Mouse (Mus musculus) E14TG2a.4 (cell line): Measurements from ENCODE around the gene Pou2f2.

Experiments
- H3K27me3 ChIP-seq: 2 replicates; pipeline ENCODE4 v1.6.1; 2014; ENCODE audit warnings: low read length, control low read depth; ENCODE audit not compliant: insufficient read depth
- H3K36me3 ChIP-seq: 2 replicates; pipeline ENCODE4 v1.6.1; 2014; ENCODE audit warnings: low read length, control low read depth; ENCODE audit not compliant: insufficient read depth
- H3K4me1 ChIP-seq: replicated peaks from 2 replicates; pipeline ENCODE4 v1.6.1; 2014; ENCODE audit warnings: low read depth, low read length, control low read depth
- H3K4me3 ChIP-seq: replicated peaks from 2 replicates; pipeline ENCODE4 v1.5.1; 2014; ENCODE audit warnings: mild to moderate bottlenecking, low read length
- H3K9me3 ChIP-seq: 2 replicates; pipeline ENCODE4 v1.6.1; 2014; ENCODE audit warnings: low read length, control low read depth
- CTCF ChIP-seq: conservative IDR thresholded peaks from 2 replicates; pipeline ENCODE4 v1.5.1; 2014; ENCODE audit warnings: low read length
- NANOG ChIP-seq: IDR thresholded peaks from 2 replicates; pipeline ENCODE4 v1.6.1; 2014; ENCODE audit warnings: borderline replicate concordance, low read length, mixed read lengths
- POU5F1 ChIP-seq: IDR thresholded peaks from 2 replicates; pipeline ENCODE4 v1.6.1; 2014; ENCODE audit warnings: low read length, borderline replicate concordance

Pou2f2 gene

GRCm38 (mm10) chr7:25086656-25087055 lies 92.9 kb downstream of the Pou2f2 start:
- TF ChIP-seq POU5F1 = no peak
- TF ChIP-seq CTCF = peak; percentile 41
- peaks cover 47% of the 10 kb centered on the region for H3K36me3 ChIP-seq
- H3K27me3 ChIP-seq = peaks cover 8% of the 10 kb centered on the region; the same call in 1 of the 2 replicates
- no peak overlapping the region for H3K4me3 ChIP-seq
- no peaks in the 10 kb centered on the region for H3K9me3 ChIP-seq
- peaks cover 74% of the 10 kb centered on the region for H3K4me1 ChIP-seq

GRCm38 (mm10) chr7:25084621-25085020 lies 94.9 kb downstream of the Pou2f2 start:
- H3K4me1 ChIP-seq = peaks cover 89% of the 10 kb centered on the region
- H3K9me3 ChIP-seq = no peaks in the 10 kb centered on the region
- no peak for TF ChIP-seq NANOG
- no peak for TF ChIP-seq CTCF
- no peak for TF ChIP-seq POU5F1
- H3K4me3 ChIP-seq = no peak overlapping the region
- peaks cover 67% of the 10 kb centered on the region for H3K36me3 ChIP-seq
- no peaks in the 10 kb centered on the region for H3K27me3 ChIP-seq

GRCm38 (mm10) chr7:25082510-25082909 lies 97.0 kb downstream of the Pou2f2 start:
- Histone ChIP-seq H3K9me3 (no peaks in the 10 kb centered on the region), H3K27me3 (no peaks in the 10 kb centered on the region)

GRCm38 (mm10) chr7:25080431-25080830 lies 99.1 kb downstream of the Pou2f2 start:
- Histone ChIP-seq H3K4me1 (peaks cover 86% of the 10 kb centered on the region), H3K27me3 (no peaks in the 10 kb centered on the region), H3K9me3 (no peaks in the 10 kb centered on the region), H3K36me3 (peaks cover 69% of the 10 kb centered on the region), H3K4me3 (peak overlapping the region; percentile 93)
- TF ChIP-seq CTCF = no peak
- no peak for TF ChIP-seq NANOG
- no peak for TF ChIP-seq POU5F1

More at GRCm38 (mm10) chr7:25082510-25082909, 97.0 kb downstream of the Pou2f2 start:
- H3K36me3 ChIP-seq = peaks cover 78% of the 10 kb centered on the region
- no peak for TF ChIP-seq NANOG
- no peak for TF ChIP-seq POU5F1
- peak; percentile 62 for TF ChIP-seq CTCF
- H3K4me1 ChIP-seq = peaks cover 91% of the 10 kb centered on the region
- no peak overlapping the region for H3K4me3 ChIP-seq

- peak overlapping the region; percentile 93 for H3K4me3 ChIP-seq
- H3K4me1 ChIP-seq = peaks cover 86% of the 10 kb centered on the region
- no peaks in the 10 kb centered on the region for H3K9me3 ChIP-seq
- TF ChIP-seq POU5F1 (no peak), CTCF (no peak), NANOG (no peak)
- H3K36me3 ChIP-seq = peaks cover 61% of the 10 kb centered on the region
- H3K27me3 ChIP-seq = no peaks in the 10 kb centered on the region
Observed at GRCm38 (mm10) chr7:25079496-25080026, 100.0 kb downstream of the Pou2f2 start.

GRCm38 (mm10) chr7:25077414-25077755 lies 102.1 kb downstream of the Pou2f2 start:
- peaks cover 82% of the 10 kb centered on the region for H3K4me1 ChIP-seq
- H3K27me3 ChIP-seq = peaks cover 2% of the 10 kb centered on the region; the same call in 1 of the 2 replicates
- no peaks in the 10 kb centered on the region for H3K9me3 ChIP-seq
- TF ChIP-seq CTCF (no peak), POU5F1 (no peak), NANOG (no peak)
- peaks cover 39% of the 10 kb centered on the region for H3K36me3 ChIP-seq
- peak overlapping the region; percentile 93 for H3K4me3 ChIP-seq

- peaks cover 80% of the 10 kb centered on the region for H3K4me1 ChIP-seq
- H3K27me3 ChIP-seq = peaks cover 6% of the 10 kb centered on the region
- H3K4me3 ChIP-seq = peak overlapping the region; percentile 93
- no peaks in the 10 kb centered on the region for H3K9me3 ChIP-seq
- no peak for TF ChIP-seq NANOG
- no peak for TF ChIP-seq CTCF
- no peak for TF ChIP-seq POU5F1
- H3K36me3 ChIP-seq = peaks cover 33% of the 10 kb centered on the region
Observed at GRCm38 (mm10) chr7:25076663-25077413, 102.7 kb downstream of the Pou2f2 start.

GRCm38 (mm10) chr7:25076296-25076662 lies 103.2 kb downstream of the Pou2f2 start:
- Histone ChIP-seq H3K4me1 (peaks cover 77% of the 10 kb centered on the region), H3K36me3 (peaks cover 28% of the 10 kb centered on the region), H3K9me3 (no peaks in the 10 kb centered on the region), H3K4me3 (peak overlapping the region; percentile 85), H3K27me3 (peaks cover 12% of the 10 kb centered on the region)
- TF ChIP-seq POU5F1 = no peak
- TF ChIP-seq NANOG = no peak
- TF ChIP-seq CTCF = no peak

- Histone ChIP-seq H3K36me3 (peaks cover 4% of the 10 kb centered on the region), H3K4me3 (no peak overlapping the region), H3K27me3 (peaks cover 30% of the 10 kb centered on the region), H3K4me1 (peaks cover 54% of the 10 kb centered on the region), H3K9me3 (no peaks in the 10 kb centered on the region)
- TF ChIP-seq CTCF (no peak), NANOG (no peak), POU5F1 (no peak)
Observed at GRCm38 (mm10) chr7:25073924-25074323, 105.6 kb downstream of the Pou2f2 start.
